7 mouse cellular contexts compared by ENCODE assay signal in the genomic region with DNA sequence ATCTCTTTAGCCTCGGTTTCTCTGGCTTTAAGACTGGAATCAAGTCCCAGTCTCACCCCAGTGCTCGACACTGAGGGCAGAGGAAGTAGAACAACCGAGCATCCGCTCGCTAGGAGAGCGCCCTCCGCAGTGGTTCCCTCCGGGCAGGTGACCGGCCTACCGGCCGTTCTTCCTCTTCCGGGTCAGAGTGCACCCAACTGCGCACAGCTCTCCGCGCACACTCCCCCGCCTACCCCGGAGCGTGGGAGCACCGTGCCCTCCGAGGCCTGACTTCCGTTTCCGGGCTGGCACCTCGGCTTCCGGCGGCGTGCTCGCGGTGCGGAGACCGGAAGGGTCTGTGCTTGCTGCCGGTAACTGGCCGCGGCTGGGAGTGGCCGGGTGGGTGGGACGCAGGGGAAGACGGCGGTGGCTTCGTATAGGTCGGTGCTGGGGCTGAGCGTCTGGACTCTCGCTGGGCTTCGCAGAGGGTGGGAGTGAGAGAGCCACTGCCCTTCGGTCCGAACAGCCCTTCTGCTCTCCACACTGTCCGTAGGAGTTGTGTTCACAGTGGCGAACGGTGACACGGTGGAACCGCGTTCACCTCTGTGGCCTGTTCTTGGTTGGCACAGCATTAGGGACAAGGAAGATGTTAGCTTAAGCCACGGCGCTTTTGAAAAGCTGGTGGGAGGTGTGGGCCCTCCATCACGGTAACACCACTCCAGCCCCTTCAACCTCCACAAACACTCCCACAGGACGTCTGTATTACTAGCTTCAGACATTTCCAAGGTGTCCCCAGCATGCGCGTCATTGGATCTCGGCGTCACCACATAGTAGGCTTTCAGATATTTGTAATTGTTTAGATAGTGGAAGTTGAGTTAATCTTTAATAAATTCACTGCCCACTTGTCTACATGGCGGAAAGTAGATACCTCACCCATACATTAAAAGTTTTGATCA. TPM values are rescaled to one million over a fixed set of nuclear protein-coding genes. Genes with fewer than 3 reads are reported as not detected.
DNase-seq lines count a peak whose midpoint lies in the region; ATAC-seq and TF ChIP-seq lines count a peak whose summit lies in the region.

Gene Thumpd3, plus strand, starts transcription at position 185 of the 935 bp plus-strand sequence.

- TF ChIP-seq POLR2A in kidney, adult 2 months (IDR thresholded peaks at IDR 0.05; ENCODE audit: low read depth, low read length), result peak; percentile 90
- peak; percentile 78 for TF ChIP-seq POLR2A in spleen, adult 2 months (IDR thresholded peaks at IDR 0.05; ENCODE audit: low read depth, low read length)

- DNase-seq in adrenal gland, postnatal 25 days, result peak; percentile 98
- DNase-seq in heart, adult 18-20 months, result peak; percentile 97
- peak; percentile 98 for DNase-seq in kidney, adult 2 months
- DNase-seq in spleen, adult 2 months (ENCODE audit: low read depth in 1 of 2, low spot score in 2 of 2), result peak; percentile 96

- TF ChIP-seq CTCF in kidney, adult 2 months (conservative IDR thresholded peaks at IDR 0.05; ENCODE audit: insufficient read depth, insufficient read length, low read depth, low read length), result no peak
- TF ChIP-seq CTCF in spleen, adult 2 months (IDR thresholded peaks at IDR 0.05; ENCODE audit: extremely low read depth, insufficient read depth, insufficient read length, insufficient replicate concordance), result no peak

- no peaks in the 10 kb centered on the region for H3K9me3 ChIP-seq in embryonic facial prominence, embryonic 12.5 days
- H3K9me3 ChIP-seq in limb, embryonic 12.5 days, result no peaks in the 10 kb centered on the region
- no peaks in the 10 kb centered on the region for H3K9me3 ChIP-seq in midbrain, embryonic 15.5 days

- peaks cover 11% of the 10 kb centered on the region for H3K36me3 ChIP-seq in embryonic facial prominence, embryonic 12.5 days
- no peaks in the 10 kb centered on the region; the same call in 1 of the 2 replicates for H3K36me3 ChIP-seq in kidney, adult 2 months (ENCODE audit: control insufficient read depth, insufficient read depth, low read length)
- peaks cover 30% of the 10 kb centered on the region for H3K36me3 ChIP-seq in limb, embryonic 12.5 days
- peaks cover 11% of the 10 kb centered on the region; the same call in 1 of the 2 replicates for H3K36me3 ChIP-seq in midbrain, embryonic 15.5 days (replicated peaks)
- H3K36me3 ChIP-seq in spleen, adult 2 months (ENCODE audit: control insufficient read depth, insufficient read depth, low read length), result peaks cover 9% of the 10 kb centered on the region

- no peaks in the 10 kb centered on the region for H3K27me3 ChIP-seq in embryonic facial prominence, embryonic 12.5 days
- H3K27me3 ChIP-seq in kidney, adult 2 months (replicated peaks; ENCODE audit: control insufficient read depth, insufficient read depth, low read length), result no peaks in the 10 kb centered on the region
- H3K27me3 ChIP-seq in limb, embryonic 12.5 days, result no peaks in the 10 kb centered on the region
- H3K27me3 ChIP-seq in midbrain, embryonic 15.5 days (replicated peaks), result no peaks in the 10 kb centered on the region
- no peaks in the 10 kb centered on the region for H3K27me3 ChIP-seq in spleen, adult 2 months (ENCODE audit: control insufficient read depth, insufficient read depth, low read length)

- WGBS in embryonic facial prominence, embryonic 12.5 days, result under 1% methylated on average over 59 of the region's 59 CpGs
- WGBS in kidney, adult 2 months, result under 1% methylated on average over 59 of the region's 59 CpGs
- under 1% methylated on average over 59 of the region's 59 CpGs for WGBS in limb, embryonic 12.5 days
- WGBS in midbrain, embryonic 15.5 days, result under 1% methylated on average over 59 of the region's 59 CpGs
- WGBS in spleen, adult 2 months, result 1% methylated on average over 59 of the region's 59 CpGs

- peak within 1 kb of the TSS; percentile 87 for H3K4me2 ChIP-seq in embryonic facial prominence, embryonic 12.5 days (replicated peaks)
- H3K4me2 ChIP-seq in limb, embryonic 12.5 days, result peak within 1 kb of the TSS; percentile 88
- peak within 1 kb of the TSS; percentile 81 for H3K4me2 ChIP-seq in midbrain, embryonic 15.5 days

- H3K4me3 ChIP-seq in embryonic facial prominence, embryonic 12.5 days, result peak within 1 kb of the TSS; percentile 89
- peak within 1 kb of the TSS; percentile 85 for H3K4me3 ChIP-seq in kidney, adult 2 months (ENCODE audit: insufficient read depth, low read depth, low read length)
- H3K4me3 ChIP-seq in limb, embryonic 12.5 days (replicated peaks), result peak within 1 kb of the TSS; percentile 84
- peak within 1 kb of the TSS; percentile 92 for H3K4me3 ChIP-seq in midbrain, embryonic 15.5 days
- H3K4me3 ChIP-seq in spleen, adult 2 months (ENCODE audit: extremely low read depth, insufficient read depth, insufficient read length), result peak within 1 kb of the TSS; percentile 95

- H3K27ac ChIP-seq in embryonic facial prominence, embryonic 12.5 days, result peak within 1 kb of the TSS; percentile 88
- peak within 1 kb of the TSS; percentile 94 for H3K27ac ChIP-seq in kidney, adult 2 months (ENCODE audit: insufficient read depth, low read depth, low read length)
- peak within 1 kb of the TSS; percentile 92 for H3K27ac ChIP-seq in limb, embryonic 12.5 days
- H3K27ac ChIP-seq in midbrain, embryonic 15.5 days, result peak within 1 kb of the TSS; percentile 90
- peak within 1 kb of the TSS; percentile 95 for H3K27ac ChIP-seq in spleen, adult 2 months (ENCODE audit: insufficient read depth, low read length)

- H3K4me1 ChIP-seq in embryonic facial prominence, embryonic 12.5 days, result peaks cover 14% of the 10 kb centered on the region
- peaks cover 3% of the 10 kb centered on the region; the same call in 1 of the 2 replicates for H3K4me1 ChIP-seq in kidney, adult 2 months (ENCODE audit: control insufficient read depth, insufficient read depth, low read length)
- peaks cover 16% of the 10 kb centered on the region for H3K4me1 ChIP-seq in limb, embryonic 12.5 days (replicated peaks)
- H3K4me1 ChIP-seq in midbrain, embryonic 15.5 days, result peaks cover 21% of the 10 kb centered on the region
- peaks cover 11% of the 10 kb centered on the region; the same call in 1 of the 2 replicates for H3K4me1 ChIP-seq in spleen, adult 2 months (ENCODE audit: control insufficient read depth, insufficient read depth, insufficient read length)

- peak within 1 kb of the TSS; percentile 73 for H3K9ac ChIP-seq in embryonic facial prominence, embryonic 12.5 days
- H3K9ac ChIP-seq in limb, embryonic 12.5 days (replicated peaks), result peak within 1 kb of the TSS; percentile 73
- H3K9ac ChIP-seq in midbrain, embryonic 15.5 days, result peak within 1 kb of the TSS; percentile 64

- ATAC-seq in embryonic facial prominence, embryonic 12.5 days (ENCODE audit: insufficient number of reproducible peaks, insufficient read depth, low FRiP score, low TSS enrichment), result peak; percentile 99
- ATAC-seq in limb, embryonic 12.5 days (ENCODE audit: insufficient number of reproducible peaks, insufficient read depth, low FRiP score, low TSS enrichment, low read depth), result peak; percentile 99
- peak; percentile 99 for ATAC-seq in midbrain, embryonic 15.5 days (replicated peaks)

RNA-seq across cellular contexts. Expression of gene Thumpd3, which starts in this region (rescaled TPM):
- total RNA-seq in adrenal gland, postnatal 25 days (2021), result 39.1 and 48.1 TPM in 2 replicates
- polyA plus RNA-seq in embryonic facial prominence, embryonic 12.5 days (2016; fragmentation: Nextera tagmentation; extraction: Ambion mirVana), result 50.8 and 52.6 TPM in 2 replicates
- total RNA-seq in heart, adult 18-20 months (2021), result 10 to 100 TPM; 19.8 to 22.5 TPM
- 6.5 and 9.3 TPM in 2 replicates for polyA plus RNA-seq in kidney, adult 2 months (2012; rRNA removed)
- 44.4 and 49.7 TPM in 2 replicates for polyA plus RNA-seq in limb, embryonic 12.5 days (2016; fragmentation: Nextera tagmentation; extraction: Ambion mirVana)
- 54.1 and 56.2 TPM in 2 replicates for polyA plus RNA-seq in midbrain, embryonic 15.5 days (2015; fragmentation: Nextera tagmentation; extraction: Ambion mirVana)
- 4.8 and 5.8 TPM in 2 replicates for polyA plus RNA-seq in spleen, adult 2 months (2012; rRNA removed)

Comparison
In these comparisons a context has a peak if more than half of its experiments do, and no peak if none do; other contexts are left out.
1. Peak in every context shown above with its lines: DNase-seq, ATAC-seq, H3K4me3 ChIP-seq and H3K27ac ChIP-seq.